Mouse (Mus musculus) neural tube, embryonic 11.5 days (tissue): ENCODE measurements at regions not wholly inside any gene's neighbourhood (a gene's known extent, or its start where the extent isn't known, plus 50 kb on each side); places are given as distances from the start of the nearest gene placed in this dataset.

Source experiments
- ATAC-seq: fragments of 200-750 bp; cut with Nextera tagmentation; 2 replicates; pipeline ENCODE4 v1.8.0; 2017; ENCODE audit warnings: moderate number of reproducible peaks, mild to moderate bottlenecking, moderate TSS enrichment, moderate library complexity; ENCODE audit not compliant: insufficient read depth, low FRiP score, low TSS enrichment
- DNase-seq: peaks from one replicate; pipeline ENCODE4 v3.0.0-alpha.2; 2015; ENCODE audit warnings: low spot score
- H3K27ac ChIP-seq: fragments of 300-500 bp; sonication (generic); 2 replicates; pipeline ENCODE4 v1.5.1; 2014; ENCODE audit warnings: low read depth, mild to moderate bottlenecking, low read length
- H3K27me3 ChIP-seq: fragments of 300-500 bp; sonication (generic); 2 replicates; pipeline ENCODE4 v1.6.1; 2014; ENCODE audit warnings: mild to moderate bottlenecking, low read length, mixed read lengths; ENCODE audit not compliant: control insufficient read depth, insufficient read depth
- H3K36me3 ChIP-seq: fragments of 300-500 bp; sonication (generic); 2 replicates; pipeline ENCODE4 v1.6.1; 2014; ENCODE audit warnings: mild to moderate bottlenecking, low read length, moderate library complexity, mixed read lengths; ENCODE audit not compliant: control insufficient read depth, insufficient read depth
- H3K4me1 ChIP-seq: fragments of 300-500 bp; sonication (generic); 2 replicates; pipeline ENCODE4 v1.6.1; 2014; ENCODE audit warnings: low read length, mixed read lengths; ENCODE audit not compliant: control insufficient read depth, insufficient read depth
- H3K4me2 ChIP-seq: fragments of 300-500 bp; sonication (generic); 2 replicates; pipeline ENCODE4 v1.6.1; 2014; ENCODE audit warnings: low read depth, mild to moderate bottlenecking, moderate library complexity
- H3K4me3 ChIP-seq: fragments of 300-500 bp; sonication (generic); 2 replicates; pipeline ENCODE4 v1.5.1; 2014; ENCODE audit warnings: low read depth, low read length
- H3K9ac ChIP-seq: fragments of 300-500 bp; sonication (generic); 2 replicates; pipeline ENCODE4 v1.6.1; 2014; ENCODE audit warnings: mild to moderate bottlenecking, low read length
- H3K9me3 ChIP-seq: fragments of 300-500 bp; sonication (generic); 2 replicates; pipeline ENCODE4 v1.6.1; 2016; ENCODE audit warnings: low read length; ENCODE audit not compliant: control insufficient read depth
- WGBS: fragments of 180-500 bp; shearing (Covaris S2); extraction: QIAGEN DNeasy Blood & Tissue Kit; methylation state at CpG from one replicate; pipeline ENCODE4 v1.1.7; 2014; 5-methylcytosine and 5-hydroxymethylcytosine counted together

GRCm38 (mm10) chr1:90481708-90482107 is 121.1 kb upstream of the Cops8 start:
- no peak for DNase-seq
- H3K27me3 ChIP-seq: no peaks in the 10 kb centered on the region
- H3K4me2 ChIP-seq: no peak overlapping the region
- H3K9me3 ChIP-seq: no peaks in the 10 kb centered on the region
- no peak for ATAC-seq
- no peak overlapping the region for H3K27ac ChIP-seq
- peaks cover 3% of the 10 kb centered on the region; the same call in 1 of the 2 replicates for H3K4me1 ChIP-seq
- H3K4me3 ChIP-seq: no peak overlapping the region
- no peak overlapping the region for H3K9ac ChIP-seq
- no peaks in the 10 kb centered on the region for H3K36me3 ChIP-seq
- 61% methylated on average over 5 of the region's 5 CpGs for WGBS

DNA sequence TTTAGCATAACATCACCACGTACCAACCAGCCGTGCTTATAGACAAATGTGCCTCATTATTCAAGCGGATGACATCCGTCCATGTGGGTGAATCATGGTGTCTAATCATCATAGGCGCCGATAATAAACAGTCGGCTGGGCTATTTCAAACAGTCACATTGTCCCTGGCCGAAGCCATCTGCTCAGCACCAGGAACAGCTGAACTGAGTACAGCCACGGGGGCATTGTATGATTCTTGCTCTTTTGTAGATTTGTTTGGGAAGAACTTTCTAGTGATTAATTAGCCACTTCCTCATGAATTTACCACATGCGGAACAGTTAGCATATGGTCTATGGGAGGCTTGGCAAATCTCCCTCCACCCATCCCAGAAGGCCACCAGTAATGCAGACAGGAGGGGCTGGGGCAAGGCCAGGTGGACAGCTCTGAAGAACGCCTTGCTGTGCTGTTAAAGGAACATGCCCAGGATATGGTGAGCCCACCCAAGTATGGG is 116.4 kb upstream of the Cops8 start:
- DNase-seq (peak; percentile 45), ATAC-seq (peak; percentile 61; the same call in 1 of the 2 replicates)
- Histone ChIP-seq H3K4me1 (no peaks in the 10 kb centered on the region), H3K9me3 (no peaks in the 10 kb centered on the region), H3K9ac (no peak overlapping the region), H3K27ac (no peak overlapping the region), H3K27me3 (no peaks in the 10 kb centered on the region), H3K36me3 (no peaks in the 10 kb centered on the region), H3K4me2 (no peak overlapping the region), H3K4me3 (no peak overlapping the region)
- 63% methylated on average over 11 of the region's 11 CpGs for WGBS

DNA sequence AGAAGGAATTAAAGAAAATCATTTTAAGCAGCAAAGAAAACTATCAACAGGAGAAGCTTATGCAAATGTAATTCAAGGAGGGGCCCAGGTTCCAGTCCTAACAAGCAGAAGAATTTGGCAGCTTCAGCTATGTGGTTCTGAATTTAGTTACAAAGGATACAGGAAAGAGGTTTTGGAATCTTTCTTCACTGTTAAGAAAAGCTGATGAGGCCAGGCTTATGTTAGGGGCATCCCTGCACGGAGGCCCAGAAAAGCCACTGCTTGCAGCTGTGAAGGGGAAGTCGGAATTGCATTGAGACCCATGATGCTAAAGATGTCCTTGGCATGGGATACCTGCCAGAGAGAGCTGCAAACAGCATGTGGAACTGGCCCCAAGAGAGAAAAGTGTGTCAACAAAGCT is 114.9 kb upstream of the Cops8 start:
- Histone ChIP-seq H3K4me3 (no peak overlapping the region), H3K36me3 (no peaks in the 10 kb centered on the region), H3K27me3 (no peaks in the 10 kb centered on the region), H3K4me1 (no peaks in the 10 kb centered on the region), H3K9ac (no peak overlapping the region), H3K9me3 (no peaks in the 10 kb centered on the region), H3K4me2 (no peak overlapping the region), H3K27ac (no peak overlapping the region)
- no peak for ATAC-seq
- 85% methylated on average over 2 of the region's 2 CpGs for WGBS
- no peak for DNase-seq

- no peaks in the 10 kb centered on the region for H3K4me1 ChIP-seq
- no peaks in the 10 kb centered on the region for H3K9me3 ChIP-seq
- no peak overlapping the region for H3K4me3 ChIP-seq
- DNase-seq: no peak
- no peak overlapping the region for H3K4me2 ChIP-seq
- H3K9ac ChIP-seq: no peak overlapping the region
- no peak for ATAC-seq
- H3K27me3 ChIP-seq: no peaks in the 10 kb centered on the region
- 83% methylated on average over 2 of the region's 2 CpGs for WGBS
- H3K36me3 ChIP-seq: no peaks in the 10 kb centered on the region
- no peak overlapping the region for H3K27ac ChIP-seq
These were observed 113.8 kb upstream of the Cops8 start for GRCm38 (mm10) chr1:90488991-90489390.

DNA sequence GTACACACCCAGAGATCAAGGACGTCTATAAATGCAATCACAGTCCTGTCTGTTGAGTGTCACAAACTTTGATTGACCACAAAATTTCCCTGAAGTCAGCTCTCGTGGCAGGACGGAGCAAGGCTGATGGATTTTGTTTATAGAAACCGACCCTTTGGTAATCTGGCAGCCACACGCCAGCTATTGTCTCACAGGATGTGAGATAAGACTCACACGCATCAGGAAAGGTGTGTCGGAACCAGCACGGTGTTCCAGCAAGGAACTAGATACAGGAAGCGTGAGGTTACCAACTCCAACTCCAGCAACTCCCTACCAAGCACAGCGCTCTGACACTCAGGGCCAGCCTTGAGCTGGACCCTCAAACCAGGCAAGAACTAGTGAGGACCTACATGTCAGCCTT is 112.4 kb upstream of the Cops8 start:
- Histone ChIP-seq H3K9ac (no peak overlapping the region), H3K36me3 (no peaks in the 10 kb centered on the region), H3K4me2 (no peak overlapping the region), H3K4me1 (no peaks in the 10 kb centered on the region), H3K4me3 (no peak overlapping the region), H3K27ac (no peak overlapping the region), H3K27me3 (no peaks in the 10 kb centered on the region), H3K9me3 (no peaks in the 10 kb centered on the region)
- no peak for DNase-seq
- WGBS: 93% methylated on average over 10 of the region's 10 CpGs
- no peak for ATAC-seq

- Histone ChIP-seq H3K27me3 (no peaks in the 10 kb centered on the region), H3K36me3 (no peaks in the 10 kb centered on the region), H3K9ac (no peak overlapping the region), H3K4me2 (no peak overlapping the region), H3K4me3 (no peak overlapping the region), H3K4me1 (no peaks in the 10 kb centered on the region), H3K9me3 (no peaks in the 10 kb centered on the region), H3K27ac (no peak overlapping the region)
- 28% methylated on average over 7 of the region's 7 CpGs for WGBS
- DNase-seq: no peak
- ATAC-seq: no peak
These were observed 109.3 kb upstream of the Cops8 start for GRCm38 (mm10) chr1:90493481-90493880.

DNA sequence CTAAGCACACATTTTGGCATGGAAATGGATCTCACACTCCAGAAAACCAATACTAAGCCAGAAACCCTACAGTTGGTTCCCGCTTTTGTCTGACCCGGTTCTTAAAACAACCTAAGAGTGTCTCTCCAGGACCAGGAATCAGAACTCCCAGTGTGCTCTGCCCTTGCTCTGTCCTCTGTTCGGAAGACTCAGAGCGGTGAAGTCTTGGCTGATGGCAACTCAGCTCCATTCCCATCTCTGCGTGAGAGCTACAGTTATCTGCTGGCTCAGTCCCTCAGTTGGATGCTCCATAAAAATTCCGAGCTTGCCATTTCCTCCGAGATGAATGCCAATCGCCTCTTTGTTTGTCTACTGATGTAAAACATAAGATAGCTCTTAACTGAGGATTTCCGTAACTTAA is 107.6 kb upstream of the Cops8 start:
- Histone ChIP-seq H3K4me1 (no peaks in the 10 kb centered on the region), H3K36me3 (no peaks in the 10 kb centered on the region), H3K27ac (no peak overlapping the region), H3K4me2 (no peak overlapping the region), H3K9me3 (no peaks in the 10 kb centered on the region), H3K9ac (no peak overlapping the region), H3K27me3 (no peaks in the 10 kb centered on the region), H3K4me3 (no peak overlapping the region)
- no peak for ATAC-seq
- DNase-seq: no peak
- 78% methylated on average over 9 of the region's 9 CpGs for WGBS

- Histone ChIP-seq H3K27me3 (no peaks in the 10 kb centered on the region), H3K9ac (no peak overlapping the region), H3K4me3 (no peak overlapping the region), H3K9me3 (no peaks in the 10 kb centered on the region), H3K4me1 (no peaks in the 10 kb centered on the region), H3K36me3 (no peaks in the 10 kb centered on the region), H3K27ac (no peak overlapping the region), H3K4me2 (no peak overlapping the region)
- ATAC-seq (no peak), DNase-seq (no peak)
These were observed 105.2 kb upstream of the Cops8 start for GRCm38 (mm10) chr1:90497568-90497967.

DNA sequence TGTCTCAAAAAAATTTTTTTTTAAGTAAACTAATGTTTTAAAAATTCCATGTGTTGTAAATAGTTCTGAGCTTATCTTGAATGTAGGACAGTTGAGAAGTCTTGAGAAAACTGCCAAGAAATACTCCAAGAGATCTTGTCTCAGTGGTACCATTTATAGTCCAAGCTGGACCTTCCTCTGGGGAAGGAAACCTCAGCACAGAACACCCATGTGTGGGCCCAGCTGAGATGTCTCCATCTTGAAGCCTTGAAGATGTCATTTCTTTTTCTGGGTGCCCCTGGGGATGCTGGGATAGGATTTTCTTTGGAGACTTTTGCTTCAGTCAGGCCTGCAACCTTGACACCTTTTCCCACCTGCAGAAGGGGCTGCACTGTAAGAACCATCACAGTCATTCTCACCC is 101.4 kb upstream of the Cops8 start:
- H3K9me3 ChIP-seq: no peaks in the 10 kb centered on the region
- H3K4me2 ChIP-seq: no peak overlapping the region
- H3K4me1 ChIP-seq: peaks cover 6% of the 10 kb centered on the region
- ATAC-seq: no peak
- H3K27ac ChIP-seq: no peak overlapping the region
- no peak overlapping the region for H3K4me3 ChIP-seq
- H3K9ac ChIP-seq: no peak overlapping the region
- no peak for DNase-seq
- no peaks in the 10 kb centered on the region for H3K27me3 ChIP-seq
- no peaks in the 10 kb centered on the region for H3K36me3 ChIP-seq
